Mouse (Mus musculus) neural tube, embryonic 13.5 days (tissue): ENCODE measurements around the gene C130050O18Rik. TPM values are rescaled to one million over a fixed set of nuclear protein-coding genes. Genes with fewer than 3 reads are reported as not detected.

Experiments used
- ATAC-seq: fragments of 200-750 bp; cut with Nextera tagmentation; 2 replicates; pipeline ENCODE4 v1.8.0; 2017; ENCODE audit warnings: low read depth, mild to moderate bottlenecking, moderate TSS enrichment, moderate library complexity
- H3K27ac ChIP-seq: fragments of 300-500 bp; sonication (generic); replicated peaks from 2 replicates; pipeline ENCODE4 v1.5.1; 2015; ENCODE audit warnings: moderate library complexity, mild to moderate bottlenecking, inconsistent platforms
- H3K27me3 ChIP-seq: fragments of 300-500 bp; sonication (generic); 2 replicates; pipeline ENCODE4 v1.6.1; 2015; ENCODE audit warnings: mild to moderate bottlenecking, inconsistent platforms
- H3K36me3 ChIP-seq: fragments of 300-500 bp; sonication (generic); 2 replicates; pipeline ENCODE4 v1.6.1; 2015; ENCODE audit warnings: mild to moderate bottlenecking, inconsistent platforms
- H3K4me1 ChIP-seq: fragments of 300-500 bp; sonication (generic); replicated peaks from 2 replicates; pipeline ENCODE4 v1.6.1; 2015; ENCODE audit warnings: inconsistent platforms
- H3K4me2 ChIP-seq: fragments of 300-500 bp; sonication (generic); 2 replicates; pipeline ENCODE4 v1.6.1; 2015; ENCODE audit warnings: inconsistent platforms, mild to moderate bottlenecking, moderate library complexity
- H3K4me3 ChIP-seq: fragments of 300-500 bp; sonication (generic); 2 replicates; pipeline ENCODE4 v1.5.1; 2015; ENCODE audit warnings: mild to moderate bottlenecking, inconsistent platforms
- H3K9ac ChIP-seq: fragments of 300-500 bp; sonication (generic); 2 replicates; pipeline ENCODE4 v1.6.1; 2015; ENCODE audit warnings: moderate library complexity, mild to moderate bottlenecking, inconsistent platforms
- H3K9me3 ChIP-seq: fragments of 300-500 bp; sonication (generic); 2 replicates; pipeline ENCODE4 v1.6.1; 2016; ENCODE audit warnings: inconsistent platforms
- WGBS: fragments of 180-500 bp; shearing (Covaris S2); methylation state at CpG from one replicate; pipeline ENCODE4 v1.1.7; 2015; 5-methylcytosine and 5-hydroxymethylcytosine counted together
- polyA plus RNA-seq: library from polyadenylated mRNA; unstranded; fragments of >200 nt; fragmentation: Nextera tagmentation; extraction: Ambion mirVana; gene quantifications from 2 replicates; pipeline ENCODE4 v1.2.1, GENCODE M21; 2015

C130050O18Rik gene
- 0.38 and 0.39 TPM in 2 replicates for polyA plus RNA-seq

- H3K27ac ChIP-seq = peak within 1 kb of the TSS; percentile 70
- H3K4me3 ChIP-seq = no peak within 1 kb of the TSS
- no peak for ATAC-seq
- H3K9me3 ChIP-seq = no peaks in the 10 kb centered on the region
- peaks cover 46% of the 10 kb centered on the region for H3K4me1 ChIP-seq
- no peaks in the 10 kb centered on the region for H3K36me3 ChIP-seq
- no peak within 1 kb of the TSS for H3K4me2 ChIP-seq
- H3K27me3 ChIP-seq = no peaks in the 10 kb centered on the region
- WGBS = 69% methylated on average over 6 of the region's 6 CpGs
- H3K9ac ChIP-seq = no peak within 1 kb of the TSS
Measured at GRCm38 (mm10) chr5:139404801-139405401, at the start of gene C130050O18Rik. TSS of gene C130050O18Rik (plus strand) at chr5:139405280.

GRCm38 (mm10) chr5:139358653-139359052 is 46.4 kb upstream of the C130050O18Rik start:
- no peak overlapping the region for H3K4me2 ChIP-seq
- no peak overlapping the region for H3K27ac ChIP-seq
- H3K36me3 ChIP-seq = no peaks in the 10 kb centered on the region
- H3K9me3 ChIP-seq = no peaks in the 10 kb centered on the region
- peaks cover 15% of the 10 kb centered on the region for H3K4me1 ChIP-seq
- H3K4me3 ChIP-seq = no peak overlapping the region
- no peaks in the 10 kb centered on the region for H3K27me3 ChIP-seq
- H3K9ac ChIP-seq = no peak overlapping the region
- 88% methylated on average over 2 of the region's 2 CpGs for WGBS
- ATAC-seq = no peak

DNA sequence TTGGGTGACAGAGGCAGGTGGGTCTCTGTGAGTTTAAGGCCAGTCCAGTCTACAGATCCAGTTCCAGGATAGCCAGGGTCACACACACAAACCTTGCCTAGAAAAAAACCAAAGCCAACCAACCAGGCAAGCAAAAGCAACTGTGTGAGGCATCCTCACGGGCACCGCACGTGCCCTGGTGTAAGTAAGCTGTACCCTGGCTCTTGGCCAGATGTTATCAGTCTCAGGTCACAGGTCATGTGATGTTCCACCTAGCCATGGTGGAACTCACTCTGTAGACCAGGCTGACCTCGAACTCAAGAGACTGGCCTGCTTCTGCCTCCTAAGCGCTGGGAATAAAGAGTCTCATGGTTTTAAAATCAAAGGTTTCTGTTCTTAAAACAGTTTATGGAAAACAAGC is 45.8 kb upstream of the C130050O18Rik start:
- no peak overlapping the region for H3K4me3 ChIP-seq
- H3K9me3 ChIP-seq = no peaks in the 10 kb centered on the region
- no peaks in the 10 kb centered on the region for H3K27me3 ChIP-seq
- no peak overlapping the region for H3K9ac ChIP-seq
- H3K27ac ChIP-seq = no peak overlapping the region
- 94% methylated on average over 5 of the region's 5 CpGs for WGBS
- no peak overlapping the region for H3K4me2 ChIP-seq
- no peak for ATAC-seq
- H3K36me3 ChIP-seq = no peaks in the 10 kb centered on the region
- peaks cover 16% of the 10 kb centered on the region for H3K4me1 ChIP-seq

DNA sequence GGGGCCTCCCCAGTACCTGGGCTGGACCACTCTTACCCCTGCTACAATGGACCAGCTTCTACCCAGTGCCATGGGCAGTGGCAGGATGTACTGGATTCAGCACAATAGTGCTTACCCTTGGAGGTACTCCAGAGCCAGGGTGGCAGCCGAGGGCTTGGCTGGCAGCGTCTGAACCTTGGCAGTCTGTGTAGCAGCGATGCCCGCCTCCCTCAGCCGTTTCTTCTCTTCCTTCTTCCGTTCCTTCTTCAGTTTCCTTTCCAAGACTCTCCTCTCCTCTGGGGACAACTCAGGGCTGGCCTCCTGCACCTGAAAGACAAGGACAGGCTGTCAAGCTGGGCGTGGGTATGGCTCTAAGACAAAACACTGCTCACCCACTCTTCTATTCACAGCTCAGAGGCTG is 41.2 kb upstream of the C130050O18Rik start:
- Histone ChIP-seq H3K9ac (no peak overlapping the region), H3K4me1 (peaks cover 13% of the 10 kb centered on the region), H3K4me2 (no peak overlapping the region), H3K27me3 (no peaks in the 10 kb centered on the region), H3K36me3 (no peaks in the 10 kb centered on the region), H3K27ac (no peak overlapping the region), H3K9me3 (no peaks in the 10 kb centered on the region), H3K4me3 (no peak overlapping the region)
- 74% methylated on average over 7 of the region's 7 CpGs for WGBS
- ATAC-seq = no peak

DNA sequence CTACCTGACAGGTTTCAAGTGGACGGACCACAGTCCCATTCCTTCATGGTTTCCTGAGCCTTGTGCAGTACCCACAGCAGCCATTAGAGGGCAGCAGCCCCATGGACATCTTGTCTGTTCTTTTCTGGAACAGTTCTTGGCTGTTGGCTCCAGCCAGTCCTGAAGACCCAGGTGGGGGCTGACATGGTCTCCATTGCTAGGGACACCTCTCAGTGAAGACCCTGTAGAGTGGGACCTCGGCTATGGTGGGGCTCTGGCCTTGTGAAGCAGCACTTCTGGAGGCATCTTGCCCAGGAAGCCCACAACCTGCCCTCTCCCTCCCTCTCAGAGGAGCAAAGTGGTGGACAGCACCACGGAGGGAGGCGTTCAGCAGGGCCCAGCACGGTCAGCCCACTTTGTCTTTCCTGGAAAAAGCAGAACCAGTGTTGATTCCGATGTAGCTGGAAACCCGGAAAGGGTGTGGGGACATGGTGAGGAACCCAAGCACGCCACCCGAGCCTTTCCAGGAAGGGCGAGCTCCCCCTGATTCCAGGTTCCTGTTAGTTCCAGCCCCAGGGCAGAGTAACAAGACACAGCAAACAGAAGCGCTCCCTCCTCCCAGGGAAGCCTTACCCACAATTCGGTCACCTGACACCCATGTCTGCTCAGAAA is 40.7 kb upstream of the C130050O18Rik start:
- H3K27ac ChIP-seq = peak overlapping the region; percentile 57
- ATAC-seq = peak; percentile 77
- no peaks in the 10 kb centered on the region for H3K27me3 ChIP-seq
- H3K9ac ChIP-seq = peak overlapping the region; percentile 38
- no peak overlapping the region for H3K4me3 ChIP-seq
- H3K4me2 ChIP-seq = no peak overlapping the region
- no peaks in the 10 kb centered on the region for H3K9me3 ChIP-seq
- 43% methylated on average over 12 of the region's 12 CpGs for WGBS
- no peaks in the 10 kb centered on the region for H3K36me3 ChIP-seq
- H3K4me1 ChIP-seq = peaks cover 13% of the 10 kb centered on the region

GRCm38 (mm10) chr5:139364911-139365571 is 40.0 kb upstream of the C130050O18Rik start:
- H3K9me3 ChIP-seq = no peaks in the 10 kb centered on the region
- no peaks in the 10 kb centered on the region for H3K27me3 ChIP-seq
- ATAC-seq = peak; percentile 38
- no peak overlapping the region for H3K4me3 ChIP-seq
- peak overlapping the region; percentile 57 for H3K27ac ChIP-seq
- H3K9ac ChIP-seq = peak overlapping the region; percentile 38
- peaks cover 16% of the 10 kb centered on the region for H3K4me1 ChIP-seq
- H3K4me2 ChIP-seq = no peak overlapping the region
- 37% methylated on average over 5 of the region's 5 CpGs for WGBS
- no peaks in the 10 kb centered on the region for H3K36me3 ChIP-seq

DNA sequence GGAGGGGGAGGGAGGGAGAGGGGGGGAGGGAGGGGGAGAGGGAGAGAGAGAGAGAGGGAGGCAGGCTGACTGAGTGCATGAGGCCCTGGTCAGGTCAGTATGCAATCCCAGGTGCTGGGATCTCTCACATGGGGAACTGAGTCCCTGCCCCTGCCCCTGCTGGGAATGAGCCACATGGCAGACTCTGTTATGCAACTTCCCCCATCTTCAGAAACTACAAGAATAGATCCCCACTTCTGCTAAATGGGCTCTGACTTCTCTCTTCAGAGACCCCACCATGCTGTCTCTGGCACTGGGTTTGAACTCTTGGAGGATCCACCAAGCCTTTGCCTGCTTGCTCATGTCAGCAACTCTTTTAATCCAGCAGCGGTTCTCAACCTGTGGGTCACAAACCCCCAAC is 39.3 kb upstream of the C130050O18Rik start:
- Histone ChIP-seq H3K4me2 (no peak overlapping the region), H3K4me1 (peaks cover 24% of the 10 kb centered on the region), H3K27me3 (no peaks in the 10 kb centered on the region), H3K4me3 (no peak overlapping the region), H3K36me3 (no peaks in the 10 kb centered on the region), H3K27ac (no peak overlapping the region), H3K9ac (no peak overlapping the region), H3K9me3 (no peaks in the 10 kb centered on the region)
- no peak for ATAC-seq
- 91% methylated on average over 1 of the region's 1 CpGs for WGBS

DNA sequence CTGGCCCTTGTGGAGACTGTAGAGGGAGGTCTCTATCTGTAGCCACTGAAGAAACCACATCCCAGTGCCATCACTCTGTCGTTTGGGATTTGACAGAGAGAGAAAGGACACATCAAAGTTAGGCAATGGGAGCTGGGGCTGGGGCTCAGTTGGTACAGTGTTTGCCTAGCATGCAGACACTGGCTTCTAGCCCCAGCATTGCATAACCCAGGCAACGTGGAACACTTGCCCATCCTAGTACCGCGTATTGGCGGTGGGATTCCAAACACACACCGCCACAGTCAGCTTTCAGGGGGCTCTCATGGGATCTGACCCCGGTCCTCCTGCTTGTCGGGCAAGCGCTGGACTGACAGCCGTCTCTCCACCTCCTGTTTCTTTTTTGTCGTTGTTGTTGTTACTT is 38.6 kb upstream of the C130050O18Rik start:
- WGBS = 77% methylated on average over 11 of the region's 11 CpGs
- Histone ChIP-seq H3K36me3 (no peaks in the 10 kb centered on the region), H3K27ac (no peak overlapping the region), H3K27me3 (no peaks in the 10 kb centered on the region), H3K9me3 (no peaks in the 10 kb centered on the region), H3K9ac (no peak overlapping the region), H3K4me3 (no peak overlapping the region), H3K4me1 (peaks cover 30% of the 10 kb centered on the region), H3K4me2 (no peak overlapping the region)
- no peak for ATAC-seq

DNA sequence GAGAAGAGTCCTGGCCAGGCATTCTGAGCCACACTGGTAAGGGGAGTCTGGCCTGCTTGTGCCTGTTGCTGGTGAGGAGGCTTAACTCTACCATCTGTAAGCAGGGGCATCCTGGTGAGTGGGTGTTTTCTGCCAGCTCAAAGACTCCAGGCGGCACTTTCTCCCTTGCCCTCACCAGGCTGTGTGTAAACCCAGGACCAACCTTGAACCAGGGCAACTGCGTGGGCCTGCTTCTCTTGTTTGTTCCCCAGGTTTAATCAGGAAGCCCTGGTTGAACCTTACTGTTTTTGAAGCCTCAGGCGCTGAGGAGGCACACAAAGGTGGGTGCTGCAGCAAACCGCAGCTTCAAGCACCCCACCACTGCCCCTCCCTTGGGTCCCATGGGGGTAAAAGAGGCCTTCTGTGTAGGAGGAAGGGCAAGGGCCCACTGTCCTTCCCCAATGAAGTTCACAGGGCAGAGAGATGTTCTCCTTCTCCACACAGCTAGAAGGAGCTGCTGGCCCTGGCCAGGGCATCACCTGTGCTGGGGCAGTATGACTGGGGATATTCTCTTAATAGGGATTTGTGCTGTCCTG is 37.1 kb upstream of the C130050O18Rik start:
- no peak overlapping the region for H3K4me2 ChIP-seq
- H3K9me3 ChIP-seq = no peaks in the 10 kb centered on the region
- WGBS = 92% methylated on average over 4 of the region's 4 CpGs
- H3K27ac ChIP-seq = no peak overlapping the region
- H3K9ac ChIP-seq = no peak overlapping the region
- no peak overlapping the region for H3K4me3 ChIP-seq
- H3K36me3 ChIP-seq = no peaks in the 10 kb centered on the region
- no peak for ATAC-seq
- H3K27me3 ChIP-seq = no peaks in the 10 kb centered on the region
- peaks cover 43% of the 10 kb centered on the region for H3K4me1 ChIP-seq

- no peaks in the 10 kb centered on the region for H3K9me3 ChIP-seq
- H3K27me3 ChIP-seq = no peaks in the 10 kb centered on the region
- no peak overlapping the region for H3K4me3 ChIP-seq
- no peak overlapping the region for H3K9ac ChIP-seq
- WGBS = 88% methylated on average over 11 of the region's 11 CpGs
- no peak for ATAC-seq
- no peak overlapping the region for H3K27ac ChIP-seq
- no peak overlapping the region for H3K4me2 ChIP-seq
- no peaks in the 10 kb centered on the region for H3K36me3 ChIP-seq
- peaks cover 43% of the 10 kb centered on the region for H3K4me1 ChIP-seq
Measured at GRCm38 (mm10) chr5:139368638-139369320, 36.3 kb upstream of the C130050O18Rik start.

GRCm38 (mm10) chr5:139370336-139370735 is 34.7 kb upstream of the C130050O18Rik start:
- Histone ChIP-seq H3K27ac (no peak overlapping the region), H3K4me3 (no peak overlapping the region), H3K36me3 (no peaks in the 10 kb centered on the region), H3K27me3 (no peaks in the 10 kb centered on the region), H3K9me3 (no peaks in the 10 kb centered on the region), H3K4me1 (peaks cover 31% of the 10 kb centered on the region), H3K4me2 (no peak overlapping the region), H3K9ac (0 out of 2 replicates have a peak overlapping the region, but pooled peaks have one; percentile 93)
- WGBS = 93% methylated on average over 6 of the region's 6 CpGs
- no peak for ATAC-seq

GRCm38 (mm10) chr5:139371118-139371517 is 34.0 kb upstream of the C130050O18Rik start:
- H3K27ac ChIP-seq = peak overlapping the region; percentile 87; the same call in 1 of the 2 replicates
- H3K27me3 ChIP-seq = no peaks in the 10 kb centered on the region
- no peaks in the 10 kb centered on the region for H3K36me3 ChIP-seq
- no peaks in the 10 kb centered on the region for H3K9me3 ChIP-seq
- H3K9ac ChIP-seq = peak overlapping the region; percentile 93
- WGBS = 60% methylated on average over 5 of the region's 5 CpGs
- H3K4me1 ChIP-seq = peaks cover 30% of the 10 kb centered on the region
- ATAC-seq = no peak
- H3K4me2 ChIP-seq = peak overlapping the region; percentile 80
- peak overlapping the region; percentile 71 for H3K4me3 ChIP-seq
